Mouse (Mus musculus): Measurements from ENCODE around the gene Gm36028. TPM values are rescaled to one million over a fixed set of nuclear protein-coding genes. Genes with fewer than 3 reads are reported as not detected.

Gm36028 gene
- total RNA-seq, 2 experiments from 2014 or later = 1.0 to 1.1 TPM

DNA sequence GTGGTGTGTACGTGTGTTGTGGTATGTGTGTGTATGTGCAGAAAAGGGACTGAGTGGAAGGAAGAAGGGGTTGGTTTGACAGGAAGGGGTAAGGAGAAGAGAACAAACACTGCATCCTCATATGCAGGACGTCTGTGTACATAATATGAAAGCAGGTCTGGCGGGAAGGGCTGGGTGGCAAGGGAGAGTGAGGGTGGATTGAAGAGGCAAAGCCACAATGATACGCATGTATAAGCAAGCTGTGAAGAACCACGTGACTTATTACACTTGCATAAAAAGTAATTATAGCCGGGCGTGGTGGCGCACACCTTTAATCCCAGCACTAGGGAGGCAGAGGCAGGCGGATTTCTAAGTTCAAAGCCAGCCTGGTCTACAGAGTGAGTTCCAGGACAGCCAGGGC lies 4.9 kb upstream of the Gm36028 start:
- no peak for DNase-seq
- intact Hi-C loops (cut with DNase I) = loop anchor here (5.0 kb wide), 3 partner anchors 81 to 221 kb away; partner anchors contain the start of gene Gsk3b

GRCm38 (mm10) chr16:37863876-37864275 lies 2.9 kb upstream of the Gm36028 start:
- no peak for DNase-seq
- intact Hi-C loops (cut with DNase I) = no loop called here

GRCm38 (mm10) chr16:37860213-37860612 lies 733 bp downstream of the Gm36028 start:
- intact Hi-C loops (cut with DNase I) = no loop called here

DNA sequence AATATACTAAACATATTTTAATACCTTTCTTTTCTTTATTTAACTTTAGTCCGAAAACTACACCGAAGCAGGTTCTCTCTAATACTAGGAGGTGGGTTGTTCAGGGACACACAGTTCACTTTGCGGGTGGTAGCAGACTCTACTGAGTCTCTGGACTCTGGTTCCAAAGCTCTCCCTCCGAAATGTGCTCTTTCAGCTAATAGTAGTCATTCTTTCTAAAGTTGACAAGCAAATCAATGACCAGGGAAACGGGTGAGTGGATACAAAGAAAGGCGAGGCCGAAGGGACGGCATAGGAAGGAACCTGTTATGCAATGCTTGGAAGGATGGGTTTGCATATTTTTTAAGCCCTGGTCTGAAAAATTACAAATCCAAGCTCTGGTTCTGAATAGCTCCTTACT lies 3.5 kb downstream of the Gm36028 start:
- DNase-seq = no peak
- intact Hi-C loops (cut with DNase I) = no loop called here

More at GRCm38 (mm10) chr16:37860213-37860612, 733 bp downstream of the Gm36028 start:
- DNase-seq = no peak

GRCm38 (mm10) chr16:37856327-37856726 lies 4.6 kb downstream of the Gm36028 start:
- DNase-seq = no peak
- intact Hi-C loops (cut with DNase I) = no loop called here

GRCm38 (mm10) chr16:37855583-37855982 lies 5.4 kb downstream of the Gm36028 start:
- DNase-seq = no peak
- intact Hi-C loops (cut with DNase I) = no loop called here

DNA sequence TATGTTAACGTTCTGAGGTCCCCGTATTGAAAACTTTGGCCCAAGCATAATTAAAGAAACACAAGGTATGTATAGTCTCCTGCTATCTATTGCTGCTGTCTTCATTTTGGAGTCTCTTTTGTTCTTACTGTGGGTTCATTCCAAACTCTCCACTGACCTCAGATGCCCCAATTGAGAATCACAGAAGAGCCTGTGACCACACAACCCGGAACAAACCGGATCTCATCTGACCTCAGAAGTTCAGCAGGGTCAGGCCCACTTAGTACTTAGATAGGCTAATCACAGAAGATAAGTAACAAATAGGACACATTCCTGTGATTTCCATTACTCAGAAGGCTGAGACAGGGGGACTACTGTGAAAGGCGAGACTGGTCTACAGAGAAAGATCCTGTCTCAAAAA lies 6.4 kb downstream of the Gm36028 start:
- intact Hi-C loops (cut with DNase I) = no loop called here
- no peak for DNase-seq

DNA sequence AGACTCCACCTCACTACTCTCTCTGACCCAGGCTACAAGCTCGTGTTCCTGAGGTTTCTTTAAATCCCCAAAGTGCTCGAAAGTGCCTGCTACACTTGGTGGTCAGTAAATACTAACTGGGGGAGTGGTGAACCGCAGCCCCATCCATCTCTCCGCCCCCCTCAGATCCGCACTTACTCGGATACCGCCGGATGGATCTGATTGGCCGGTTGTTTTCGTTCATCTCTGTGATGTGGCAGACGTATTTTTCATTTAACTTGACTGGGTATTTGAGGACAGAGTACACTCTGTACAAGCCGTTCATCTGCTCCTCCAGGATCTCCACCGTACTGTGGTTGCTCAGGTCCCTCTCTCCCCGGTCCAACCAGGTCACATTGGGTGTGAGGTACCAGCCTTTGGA lies 6.9 kb downstream of the Gm36028 start:
- intact Hi-C loops (cut with DNase I) = no loop called here
- no peak for DNase-seq

DNA sequence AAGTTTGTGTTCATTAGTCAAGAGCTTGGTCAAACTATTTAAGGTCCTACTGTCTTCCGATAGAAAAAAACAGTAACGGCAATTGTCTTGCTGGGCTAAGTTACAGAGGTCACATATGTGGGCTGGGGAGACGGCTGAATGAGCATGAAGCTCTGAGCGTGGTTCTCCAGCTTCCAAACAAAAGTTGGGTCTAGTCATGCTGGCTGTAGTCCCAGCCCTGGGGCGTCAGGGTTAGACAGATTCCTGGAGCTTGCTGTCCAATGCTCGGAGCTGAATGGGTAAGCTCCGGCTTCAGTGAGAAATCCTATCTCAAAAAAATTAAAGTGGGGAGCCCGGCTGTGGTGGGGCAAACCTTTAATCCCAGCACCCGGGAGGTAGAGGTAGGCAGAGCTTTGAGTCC lies 7.7 kb downstream of the Gm36028 start:
- intact Hi-C loops (cut with DNase I) = loop anchor here (2.0 kb wide), 1 partner anchor 16 kb away; the partner anchor contains the start of gene Lrrc58

GRCm38 (mm10) chr16:37851366-37851765 lies 9.6 kb downstream of the Gm36028 start:
- peak in 1 of 2 experiments; percentile 42 for DNase-seq
- intact Hi-C loops (cut with DNase I) = loop anchor here (1.0 kb wide), 1 partner anchor 27 kb away; no protein-coding TSS in a partner anchor

More for the DNA sequence above, 7.7 kb downstream of the Gm36028 start:
- no peak for DNase-seq

DNA sequence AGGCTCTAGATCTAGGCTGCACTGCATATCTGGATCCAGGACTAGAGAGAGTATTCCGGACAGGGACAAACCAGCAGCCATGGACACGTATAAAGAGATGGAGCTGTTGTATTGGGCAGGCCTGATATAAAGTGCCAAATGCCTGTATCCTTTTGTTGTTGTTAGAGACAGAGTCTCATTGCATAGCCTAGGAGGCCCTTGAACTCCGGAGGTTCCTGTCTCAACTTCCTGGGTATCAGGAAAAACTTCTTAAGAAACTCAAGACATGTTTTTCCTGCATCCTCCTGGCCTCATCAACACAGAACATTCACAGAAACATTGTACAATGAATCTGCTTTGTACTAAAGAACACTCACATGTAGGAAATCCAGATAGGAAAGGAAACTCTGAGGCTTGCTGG lies 13.9 kb downstream of the Gm36028 start:
- intact Hi-C loops (cut with DNase I) = no loop called here
- no peak for DNase-seq

GRCm38 (mm10) chr16:37845202-37845925 lies 15.6 kb downstream of the Gm36028 start:
- intact Hi-C loops (cut with DNase I) = no loop called here
- no peak for DNase-seq

GRCm38 (mm10) chr16:37843740-37844139 lies 17.2 kb downstream of the Gm36028 start:
- no peak for DNase-seq
- intact Hi-C loops (cut with DNase I) = no loop called here

DNA sequence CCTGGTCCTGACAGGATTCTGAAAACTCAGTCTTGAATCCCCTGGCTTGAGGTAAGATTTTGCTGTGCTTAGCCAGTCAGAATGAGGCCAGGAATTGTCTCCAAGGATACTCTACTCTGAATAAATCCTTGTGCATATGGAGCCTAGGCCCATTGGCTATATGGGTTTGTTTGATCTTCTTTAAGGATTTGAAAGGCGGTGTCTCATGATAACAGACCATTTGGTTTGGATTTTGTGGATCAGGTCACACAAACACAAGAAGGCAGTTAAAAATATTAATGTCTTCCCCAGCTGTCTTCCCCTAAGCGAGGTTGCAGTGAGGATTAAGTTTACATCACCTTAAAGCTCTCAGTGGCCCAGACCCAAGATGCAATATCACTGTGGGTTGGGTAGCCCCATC lies 18.5 kb downstream of the Gm36028 start:
- intact Hi-C loops (cut with DNase I) = no loop called here
- DNase-seq = no peak

- intact Hi-C loops (cut with DNase I) = no loop called here
- DNase-seq = no peak
Observed at GRCm38 (mm10) chr16:37837571-37837970, 23.4 kb downstream of the Gm36028 start.

- DNase-seq = no peak
- intact Hi-C loops (cut with DNase I) = no loop called here
Observed at GRCm38 (mm10) chr16:37831041-37831440, 29.9 kb downstream of the Gm36028 start.

DNA sequence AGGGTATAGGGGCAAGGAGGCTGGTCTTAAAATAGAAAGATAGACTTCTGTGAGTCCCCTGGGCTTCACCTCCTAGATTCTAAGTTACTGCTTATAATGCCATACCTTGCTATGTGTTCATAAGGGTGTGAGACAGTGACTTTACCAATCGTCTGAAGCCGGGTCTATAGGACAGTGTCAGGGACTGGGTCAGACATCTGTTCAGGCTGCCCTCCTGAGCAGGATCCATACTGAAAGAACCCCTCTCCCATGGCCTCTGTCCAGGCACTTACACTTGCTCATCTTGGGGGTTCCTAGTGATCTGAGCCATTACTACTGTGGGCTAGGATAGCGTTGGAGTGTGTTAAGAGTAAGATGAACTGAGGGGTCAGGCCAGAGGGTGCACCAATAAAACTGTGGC lies 34.7 kb downstream of the Gm36028 start:
- DNase-seq = no peak
- intact Hi-C loops (cut with DNase I) = no loop called here

GRCm38 (mm10) chr16:37824778-37825505 lies 36.0 kb downstream of the Gm36028 start:
- no peak for DNase-seq
- intact Hi-C loops (cut with DNase I) = loop anchor here (1.0 kb wide), 1 partner anchor 26 kb away; no protein-coding TSS in a partner anchor

- intact Hi-C loops (cut with DNase I) = loop anchor here (1.0 kb wide), 1 partner anchor 27 kb away; no protein-coding TSS in a partner anchor
- no peak for DNase-seq
Observed at GRCm38 (mm10) chr16:37823949-37824348, 37.0 kb downstream of the Gm36028 start.

- intact Hi-C loops (cut with DNase I) = loop anchor here (5.0 to 10.0 kb wide), 2 partner anchors 54 to 713 kb away; no protein-coding TSS in a partner anchor
Observed at GRCm38 (mm10) chr16:37817986-37818385, 43.0 kb downstream of the Gm36028 start.

DNA sequence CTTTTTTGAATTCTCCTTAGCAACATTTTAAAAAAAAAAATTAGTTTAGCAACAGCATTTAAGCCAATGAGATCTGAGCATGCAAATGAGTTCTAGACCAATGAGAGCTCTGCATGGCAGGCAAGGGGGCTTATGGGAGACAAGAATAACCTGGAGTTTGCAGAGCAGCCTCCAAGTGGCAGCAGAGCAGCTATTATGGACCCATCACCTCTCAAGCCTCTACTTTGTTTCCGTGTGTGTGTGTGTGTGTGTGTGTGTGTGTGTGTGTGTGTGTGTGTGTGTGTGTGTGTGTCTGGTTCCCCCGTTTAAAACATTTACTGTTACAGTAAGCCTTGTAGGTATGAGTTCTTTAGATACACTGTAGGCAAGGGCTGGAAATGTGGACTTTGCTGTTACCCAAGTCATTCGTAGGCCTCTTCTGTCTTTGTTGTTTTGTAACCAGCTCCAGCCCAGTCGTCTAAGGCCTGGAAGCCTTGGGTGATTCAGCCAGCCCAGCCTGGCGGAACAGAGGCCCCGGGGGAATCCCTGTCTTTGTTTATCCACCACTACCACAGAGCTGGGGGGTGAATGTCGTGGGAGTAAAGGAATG lies 46.5 kb downstream of the Gm36028 start:
- peak; percentile 61 to 62 for DNase-seq
- intact Hi-C loops (cut with DNase I) = loop anchor here (1.0 to 10.0 kb wide), 3 partner anchors 133 to 710 kb away; no protein-coding TSS in a partner anchor

More at GRCm38 (mm10) chr16:37817986-37818385, 43.0 kb downstream of the Gm36028 start:
- DNase-seq = no peak
